Mouse (Mus musculus) kidney, postnatal 0 days (tissue): ENCODE results near the gene Hivep1. TPM values are rescaled to one million over a fixed set of nuclear protein-coding genes. Genes with fewer than 3 reads are reported as not detected.

ENCODE experiments used
- ATAC-seq: fragments of 200-750 bp; cut with Nextera tagmentation; replicated peaks from 2 replicates; pipeline ENCODE4 v1.8.0; 2017; ENCODE audit warnings: low read depth, moderate number of reproducible peaks, moderate TSS enrichment, moderate library complexity; ENCODE audit not compliant: low FRiP score
- DNase-seq: peaks from one replicate; pipeline ENCODE4 v3.0.0-alpha.2; 2016; ENCODE audit warnings: low spot score
- H3K27ac ChIP-seq: fragments of 300-500 bp; sonication (generic); 2 replicates; pipeline ENCODE4 v1.5.1; 2014; ENCODE audit warnings: mild to moderate bottlenecking
- H3K27me3 ChIP-seq: fragments of 300-500 bp; sonication (generic); 2 replicates; pipeline ENCODE4 v1.6.1; 2014; ENCODE audit warnings: low read length, mixed read lengths; ENCODE audit not compliant: insufficient read depth
- H3K36me3 ChIP-seq: fragments of 300-500 bp; sonication (generic); 2 replicates; pipeline ENCODE4 v1.6.1; 2014; ENCODE audit warnings: low read length, mixed read lengths; ENCODE audit not compliant: insufficient read depth
- H3K4me1 ChIP-seq: fragments of 300-500 bp; sonication (generic); replicated peaks from 2 replicates; pipeline ENCODE4 v1.6.1; 2014; ENCODE audit warnings: antibody characterized with exemption, low read length, mixed read lengths; ENCODE audit not compliant: insufficient read depth
- H3K4me2 ChIP-seq: fragments of 300-500 bp; sonication (generic); 2 replicates; pipeline ENCODE4 v1.6.1; 2014; ENCODE audit warnings: mild to moderate bottlenecking, low read length, moderate library complexity, mixed read lengths
- H3K4me3 ChIP-seq: fragments of 300-500 bp; sonication (generic); replicated peaks from 2 replicates; pipeline ENCODE4 v1.5.1; 2014; ENCODE audit warnings: low read depth, low read length
- H3K9ac ChIP-seq: fragments of 300-500 bp; sonication (generic); 2 replicates; pipeline ENCODE4 v1.6.1; 2014; ENCODE audit warnings: low read depth, low read length
- H3K9me3 ChIP-seq: fragments of 300-500 bp; sonication (generic); replicated peaks from 2 replicates; pipeline ENCODE4 v1.6.1; 2016; ENCODE audit warnings: low read length, inconsistent platforms, mixed read lengths
- CTCF ChIP-seq: IDR thresholded peaks from 2 replicates; pipeline ENCODE4 v1.5.1; 2016; ENCODE audit warnings: antibody characterized with exemption, low read depth, mild to moderate bottlenecking, moderate library complexity
- WGBS: fragments of 180-500 bp; shearing (Covaris S2); extraction: QIAGEN DNeasy Blood & Tissue Kit; methylation state at CpG from one replicate; pipeline ENCODE4 v1.1.7; 2014; 5-methylcytosine and 5-hydroxymethylcytosine counted together
- polyA plus RNA-seq: library from polyadenylated mRNA; unstranded; fragments of >200 nt; fragmentation: Nextera tagmentation; extraction: Ambion mirVana; gene quantifications from 2 replicates; pipeline ENCODE4 v1.2.1, GENCODE M21; 2015

The Hivep1 gene
- polyA plus RNA-seq, 1 experiment from 2014 or later = 10.6 TPM

GRCm38 (mm10) chr13:42095826-42096515, 44.1 kb downstream of the Hivep1 start:
- DNase-seq = no peak

GRCm38 (mm10) chr13:42097109-42097508, 45.3 kb downstream of the Hivep1 start:
- ATAC-seq = no peak

More at GRCm38 (mm10) chr13:42095826-42096515, 44.1 kb downstream of the Hivep1 start:
- WGBS = 42% methylated on average over 10 of the region's 10 CpGs
- no peaks in the 10 kb centered on the region for H3K27me3 ChIP-seq
- no peak overlapping the region for H3K4me2 ChIP-seq
- H3K27ac ChIP-seq = peak overlapping the region; percentile 59
- H3K36me3 ChIP-seq = no peaks in the 10 kb centered on the region
- ATAC-seq = 0 out of 2 replicates have a peak, but pooled peaks have one; percentile 49
- no peak overlapping the region for H3K9ac ChIP-seq
- H3K4me3 ChIP-seq = no peak overlapping the region
- H3K4me1 ChIP-seq = peaks cover 7% of the 10 kb centered on the region; the same call in 1 of the 2 replicates
- no peak for TF ChIP-seq CTCF
- no peaks in the 10 kb centered on the region for H3K9me3 ChIP-seq

GRCm38 (mm10) chr13:42098522-42098921, 46.7 kb downstream of the Hivep1 start:
- peak; percentile 46 for TF ChIP-seq CTCF
- no peaks in the 10 kb centered on the region for H3K36me3 ChIP-seq
- no peak for ATAC-seq
- H3K27ac ChIP-seq = no peak overlapping the region
- H3K9me3 ChIP-seq = no peaks in the 10 kb centered on the region
- H3K9ac ChIP-seq = no peak overlapping the region
- no peak for DNase-seq
- 97% methylated on average over 1 of the region's 1 CpGs for WGBS
- H3K27me3 ChIP-seq = no peaks in the 10 kb centered on the region
- H3K4me3 ChIP-seq = no peak overlapping the region
- H3K4me1 ChIP-seq = peaks cover 12% of the 10 kb centered on the region; the same call in 1 of the 2 replicates
- H3K4me2 ChIP-seq = no peak overlapping the region

More at GRCm38 (mm10) chr13:42097109-42097508, 45.3 kb downstream of the Hivep1 start:
- no peaks in the 10 kb centered on the region for H3K9me3 ChIP-seq
- H3K27me3 ChIP-seq = no peaks in the 10 kb centered on the region
- H3K9ac ChIP-seq = no peak overlapping the region
- H3K27ac ChIP-seq = no peak overlapping the region
- DNase-seq = no peak
- peaks cover 7% of the 10 kb centered on the region; the same call in 1 of the 2 replicates for H3K4me1 ChIP-seq
- no peak overlapping the region for H3K4me2 ChIP-seq
- no peak for TF ChIP-seq CTCF
- H3K36me3 ChIP-seq = no peaks in the 10 kb centered on the region
- no peak overlapping the region for H3K4me3 ChIP-seq

- 88% methylated on average over 4 of the region's 4 CpGs for WGBS
- TF ChIP-seq CTCF = no peak
- no peaks in the 10 kb centered on the region for H3K27me3 ChIP-seq
- no peak overlapping the region for H3K9ac ChIP-seq
- no peaks in the 10 kb centered on the region for H3K36me3 ChIP-seq
- DNase-seq (no peak), ATAC-seq (no peak)
- no peak overlapping the region for H3K4me2 ChIP-seq
- no peaks in the 10 kb centered on the region for H3K9me3 ChIP-seq
- no peak overlapping the region for H3K4me3 ChIP-seq
- H3K4me1 ChIP-seq = peaks cover 12% of the 10 kb centered on the region; the same call in 1 of the 2 replicates
- H3K27ac ChIP-seq = no peak overlapping the region
These were observed 47.7 kb downstream of the Hivep1 start for GRCm38 (mm10) chr13:42099523-42099922.

GRCm38 (mm10) chr13:42101440-42102190, 49.8 kb downstream of the Hivep1 start:
- peaks cover 6% of the 10 kb centered on the region; the same call in 1 of the 2 replicates for H3K4me1 ChIP-seq
- TF ChIP-seq CTCF = peak; percentile 38; the same call in 1 of the 2 replicates
- DNase-seq = peak; percentile 27
- no peak overlapping the region for H3K4me3 ChIP-seq
- no peak overlapping the region for H3K4me2 ChIP-seq
- no peaks in the 10 kb centered on the region for H3K36me3 ChIP-seq
- ATAC-seq = no peak
- no peak overlapping the region for H3K27ac ChIP-seq
- no peaks in the 10 kb centered on the region for H3K27me3 ChIP-seq
- no peaks in the 10 kb centered on the region for H3K9me3 ChIP-seq
- H3K9ac ChIP-seq = no peak overlapping the region
- 39% methylated on average over 13 of the region's 13 CpGs for WGBS

GRCm38 (mm10) chr13:42102980-42103379, 51.2 kb downstream of the Hivep1 start:
- no peaks in the 10 kb centered on the region for H3K36me3 ChIP-seq
- 28% methylated on average over 8 of the region's 8 CpGs for WGBS
- peaks cover 4% of the 10 kb centered on the region; the same call in 1 of the 2 replicates for H3K4me1 ChIP-seq
- no peak overlapping the region for H3K27ac ChIP-seq
- no peaks in the 10 kb centered on the region for H3K27me3 ChIP-seq
- no peak overlapping the region for H3K4me3 ChIP-seq
- DNase-seq (peak; percentile 88), ATAC-seq (peak; percentile 84)
- H3K9ac ChIP-seq = no peak overlapping the region
- TF ChIP-seq CTCF = no peak
- H3K4me2 ChIP-seq = peak overlapping the region; percentile 6; the same call in 1 of the 2 replicates
- H3K9me3 ChIP-seq = no peaks in the 10 kb centered on the region
